Mouse (Mus musculus) embryonic facial prominence, embryonic 11.5 days (tissue): ENCODE results near the gene Rsph9. TPM values are rescaled to one million over a fixed set of nuclear protein-coding genes. Genes with fewer than 3 reads are reported as not detected.

Experiments
- ATAC-seq: fragments of 200-750 bp; cut with Nextera tagmentation; replicated peaks from 2 replicates; pipeline ENCODE4 v1.8.0; 2017; ENCODE audit warnings: low read depth; ENCODE audit not compliant: insufficient number of reproducible peaks, low FRiP score, low TSS enrichment
- DNase-seq: peaks from one replicate; pipeline ENCODE4 v3.0.0-alpha.2; 2015; ENCODE audit warnings: low spot score
- H3K27ac ChIP-seq: fragments of 300-500 bp; sonication (generic); replicated peaks from 2 replicates; pipeline ENCODE4 v1.5.1; 2014; ENCODE audit warnings: mild to moderate bottlenecking, low read depth, low read length, control low read depth
- H3K27me3 ChIP-seq: fragments of 300-500 bp; sonication (generic); 2 replicates; pipeline ENCODE4 v1.6.1; 2014; ENCODE audit warnings: mild to moderate bottlenecking, low read length, moderate library complexity, mixed read lengths; ENCODE audit not compliant: control insufficient read depth, insufficient read depth
- H3K36me3 ChIP-seq: fragments of 300-500 bp; sonication (generic); replicated peaks from 2 replicates; pipeline ENCODE4 v1.6.1; 2014; ENCODE audit warnings: low read depth, mild to moderate bottlenecking, low read length, moderate library complexity, mixed read lengths; ENCODE audit not compliant: control insufficient read depth, insufficient read depth
- H3K4me1 ChIP-seq: fragments of 300-500 bp; sonication (generic); 2 replicates; pipeline ENCODE4 v1.6.1; 2014; ENCODE audit warnings: low read length, mixed read lengths; ENCODE audit not compliant: control insufficient read depth, insufficient read depth
- H3K4me2 ChIP-seq: fragments of 300-500 bp; sonication (generic); 2 replicates; pipeline ENCODE4 v1.6.1; 2014; ENCODE audit warnings: low read depth, mild to moderate bottlenecking, control low read depth, low read length, moderate library complexity
- H3K4me3 ChIP-seq: fragments of 300-500 bp; sonication (generic); 2 replicates; pipeline ENCODE4 v1.5.1; 2014; ENCODE audit warnings: low read depth, low read length, control low read depth
- H3K9ac ChIP-seq: fragments of 300-500 bp; sonication (generic); replicated peaks from 2 replicates; pipeline ENCODE4 v1.6.1; 2014; ENCODE audit warnings: mild to moderate bottlenecking, control low read depth, low read length
- H3K9me3 ChIP-seq: fragments of 300-500 bp; sonication (generic); replicated peaks from 2 replicates; pipeline ENCODE4 v1.6.1; 2016; ENCODE audit warnings: mild to moderate bottlenecking, low read length, inconsistent platforms, mixed read lengths; ENCODE audit not compliant: control insufficient read depth
- WGBS: fragments of 180-500 bp; shearing (Covaris S2); extraction: QIAGEN DNeasy Blood & Tissue Kit; methylation state at CpG from one replicate; pipeline ENCODE4 v1.1.7; 2014; 5-methylcytosine and 5-hydroxymethylcytosine counted together
- polyA plus RNA-seq: library from polyadenylated mRNA; unstranded; fragments of >200 nt; fragmentation: Nextera tagmentation; extraction: Ambion mirVana; gene quantifications from 2 replicates; pipeline ENCODE4 v1.2.1, GENCODE M21; 2014

Gene Rsph9
- polyA plus RNA-seq, 1 experiment from 2014 or later, result 12.5 TPM

DNA sequence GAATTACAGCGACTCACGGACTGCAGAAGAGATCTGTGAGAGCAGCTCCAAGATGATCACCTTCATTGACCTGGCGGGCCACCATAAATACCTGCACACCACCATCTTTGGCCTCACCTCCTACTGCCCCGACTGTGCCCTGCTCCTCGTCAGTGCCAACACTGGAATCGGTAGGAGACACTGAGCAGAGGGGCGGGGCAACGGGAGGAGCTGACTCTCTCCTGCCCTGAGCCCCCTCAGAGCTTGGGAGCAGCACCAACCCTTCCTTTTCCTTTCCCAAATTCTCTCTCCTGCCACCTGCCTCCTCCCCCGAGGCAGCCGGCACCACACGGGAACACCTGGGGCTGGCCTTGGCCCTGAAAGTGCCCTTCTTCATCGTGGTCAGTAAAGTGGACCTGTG is 21.4 kb upstream of the Rsph9 start:
- 82% methylated on average over 12 of the region's 12 CpGs for WGBS
- peaks cover 5% of the 10 kb centered on the region for H3K36me3 ChIP-seq
- H3K4me1 ChIP-seq, result no peaks in the 10 kb centered on the region
- no peak overlapping the region for H3K9ac ChIP-seq
- H3K9me3 ChIP-seq, result no peaks in the 10 kb centered on the region
- DNase-seq, result no peak
- no peak overlapping the region for H3K27ac ChIP-seq
- ATAC-seq, result no peak
- H3K27me3 ChIP-seq, result no peaks in the 10 kb centered on the region
- no peak overlapping the region for H3K4me2 ChIP-seq
- H3K4me3 ChIP-seq, result no peak overlapping the region

DNA sequence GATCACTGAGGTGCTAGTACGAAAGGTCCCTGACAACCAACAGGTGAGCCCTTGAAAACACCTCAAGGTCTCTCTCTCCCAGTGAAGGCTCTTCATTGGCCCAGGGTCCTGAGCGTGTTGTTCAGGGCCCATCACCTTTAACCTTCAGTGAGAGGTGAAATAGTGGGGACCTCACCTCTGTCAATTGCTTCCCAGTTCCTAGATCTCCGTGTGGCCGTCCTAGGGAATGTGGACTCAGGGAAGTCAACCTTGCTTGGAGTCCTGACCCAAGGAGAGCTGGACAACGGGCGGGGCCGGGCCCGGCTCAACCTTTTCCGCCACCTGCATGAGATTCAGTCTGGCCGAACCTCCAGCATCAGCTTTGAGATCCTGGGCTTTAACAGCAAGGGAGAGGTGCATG is 20.8 kb upstream of the Rsph9 start:
- no peaks in the 10 kb centered on the region for H3K9me3 ChIP-seq
- DNase-seq (no peak), ATAC-seq (no peak)
- H3K36me3 ChIP-seq, result peaks cover 5% of the 10 kb centered on the region
- H3K27ac ChIP-seq, result no peak overlapping the region
- 96% methylated on average over 10 of the region's 10 CpGs for WGBS
- no peaks in the 10 kb centered on the region for H3K4me1 ChIP-seq
- no peaks in the 10 kb centered on the region for H3K27me3 ChIP-seq
- no peak overlapping the region for H3K4me3 ChIP-seq
- no peak overlapping the region for H3K9ac ChIP-seq
- H3K4me2 ChIP-seq, result no peak overlapping the region

DNA sequence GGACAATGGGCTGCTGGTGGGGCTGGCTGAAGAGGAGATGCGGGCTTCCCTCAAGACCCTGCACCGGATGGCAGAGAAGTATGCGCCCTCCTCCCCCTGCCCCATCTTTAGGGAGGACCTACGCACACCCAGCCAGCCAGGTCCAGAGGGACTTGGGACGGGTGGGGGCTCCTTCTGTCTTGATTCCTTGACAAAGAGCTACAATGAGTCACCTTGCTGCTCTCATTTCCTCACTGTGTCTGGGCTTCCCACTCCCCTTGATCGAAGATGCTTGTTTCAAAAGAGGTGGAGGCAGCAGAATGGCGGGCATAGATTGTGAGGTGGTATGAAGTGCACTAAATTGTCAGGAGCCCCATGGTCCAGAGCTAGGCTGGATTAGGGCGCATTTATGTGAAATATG is 20.3 kb upstream of the Rsph9 start:
- H3K27ac ChIP-seq, result no peak overlapping the region
- no peak overlapping the region for H3K4me2 ChIP-seq
- no peaks in the 10 kb centered on the region for H3K9me3 ChIP-seq
- ATAC-seq (no peak), DNase-seq (no peak)
- 90% methylated on average over 8 of the region's 8 CpGs for WGBS
- H3K9ac ChIP-seq, result no peak overlapping the region
- no peak overlapping the region for H3K4me3 ChIP-seq
- peaks cover 5% of the 10 kb centered on the region for H3K36me3 ChIP-seq
- H3K27me3 ChIP-seq, result no peaks in the 10 kb centered on the region
- no peaks in the 10 kb centered on the region for H3K4me1 ChIP-seq

DNA sequence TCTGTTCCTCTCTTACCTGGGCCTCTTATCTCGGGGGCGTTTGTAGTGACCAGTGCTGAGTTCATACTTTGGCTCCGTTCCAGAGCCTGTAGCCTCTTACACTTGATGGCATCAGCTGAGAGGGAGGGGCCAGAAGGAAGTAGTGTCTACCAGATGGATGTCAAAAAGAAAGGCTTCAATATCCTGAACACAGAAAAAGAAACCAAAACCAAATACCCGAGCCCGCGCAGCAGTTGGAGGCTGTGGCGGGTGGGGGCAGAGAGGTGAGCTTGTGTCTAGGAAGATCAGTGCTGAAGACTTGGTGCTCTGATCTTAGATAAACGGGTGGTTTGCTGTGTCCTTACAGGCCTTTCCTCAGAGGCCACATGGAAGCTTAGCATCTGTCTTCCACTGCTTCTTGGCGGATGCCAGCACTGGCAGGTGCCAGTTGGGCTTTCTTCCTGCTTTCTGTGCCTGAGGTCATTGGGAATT is 19.0 kb upstream of the Rsph9 start:
- no peak overlapping the region for H3K4me3 ChIP-seq
- H3K9ac ChIP-seq, result no peak overlapping the region
- no peaks in the 10 kb centered on the region for H3K9me3 ChIP-seq
- no peaks in the 10 kb centered on the region for H3K27me3 ChIP-seq
- H3K4me2 ChIP-seq, result no peak overlapping the region
- ATAC-seq (no peak), DNase-seq (no peak)
- peaks cover 5% of the 10 kb centered on the region for H3K36me3 ChIP-seq
- H3K27ac ChIP-seq, result no peak overlapping the region
- no peaks in the 10 kb centered on the region for H3K4me1 ChIP-seq
- WGBS, result 89% methylated on average over 9 of the region's 9 CpGs

DNA sequence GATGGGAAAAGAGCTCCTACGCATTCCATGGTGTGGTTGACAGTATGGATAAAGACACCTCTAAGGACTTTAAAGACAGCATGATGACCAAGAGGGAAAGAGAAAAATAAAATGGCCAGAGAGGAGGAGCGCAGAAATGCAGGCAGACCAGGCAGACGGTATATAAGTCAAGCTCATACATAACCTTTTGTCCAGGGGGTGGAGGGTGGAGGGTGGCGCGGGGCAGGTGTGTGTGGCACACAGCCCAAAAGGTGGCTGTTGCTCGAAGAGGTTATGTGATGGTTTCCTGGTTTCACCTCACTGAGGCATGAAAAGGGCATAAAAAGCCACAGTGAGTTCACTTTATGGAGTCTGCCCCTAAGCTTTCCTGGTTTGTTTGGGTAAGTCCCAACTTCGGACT is 18.5 kb upstream of the Rsph9 start:
- H3K4me1 ChIP-seq, result no peaks in the 10 kb centered on the region
- DNase-seq, result no peak
- H3K27ac ChIP-seq, result no peak overlapping the region
- 96% methylated on average over 7 of the region's 7 CpGs for WGBS
- no peak overlapping the region for H3K4me3 ChIP-seq
- no peak overlapping the region for H3K4me2 ChIP-seq
- no peak overlapping the region for H3K9ac ChIP-seq
- no peaks in the 10 kb centered on the region for H3K27me3 ChIP-seq
- no peak for ATAC-seq
- H3K36me3 ChIP-seq, result peaks cover 1% of the 10 kb centered on the region
- H3K9me3 ChIP-seq, result no peaks in the 10 kb centered on the region

DNA sequence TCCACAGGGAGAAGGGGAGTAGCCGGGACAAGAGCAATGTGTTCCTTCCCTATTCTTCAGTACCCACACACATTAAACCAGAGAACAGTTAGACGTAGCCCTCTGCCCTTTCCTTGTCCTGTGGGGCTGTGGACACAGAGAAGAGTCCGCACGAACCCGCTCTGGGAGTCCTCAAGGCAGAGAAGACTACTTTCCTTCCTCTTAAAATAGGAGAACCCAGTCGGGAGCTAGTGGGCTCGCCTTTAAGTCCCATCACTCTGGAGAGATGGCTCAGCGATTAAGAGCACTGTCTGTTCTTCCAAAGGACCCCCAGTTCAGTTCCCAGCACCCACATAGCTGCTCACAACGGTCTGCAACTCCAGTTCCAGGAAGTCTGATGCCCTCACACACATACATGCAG is 17.7 kb upstream of the Rsph9 start:
- H3K27ac ChIP-seq, result no peak overlapping the region
- H3K4me1 ChIP-seq, result no peaks in the 10 kb centered on the region
- no peaks in the 10 kb centered on the region for H3K9me3 ChIP-seq
- peak overlapping the region; percentile 55 for H3K4me2 ChIP-seq
- H3K36me3 ChIP-seq, result no peaks in the 10 kb centered on the region; the same call in none of the 2 replicates
- peak overlapping the region; percentile 75 for H3K9ac ChIP-seq
- H3K4me3 ChIP-seq, result peak overlapping the region; percentile 71
- DNase-seq (no peak), ATAC-seq (no peak)
- no peaks in the 10 kb centered on the region for H3K27me3 ChIP-seq
- 49% methylated on average over 9 of the region's 9 CpGs for WGBS

DNA sequence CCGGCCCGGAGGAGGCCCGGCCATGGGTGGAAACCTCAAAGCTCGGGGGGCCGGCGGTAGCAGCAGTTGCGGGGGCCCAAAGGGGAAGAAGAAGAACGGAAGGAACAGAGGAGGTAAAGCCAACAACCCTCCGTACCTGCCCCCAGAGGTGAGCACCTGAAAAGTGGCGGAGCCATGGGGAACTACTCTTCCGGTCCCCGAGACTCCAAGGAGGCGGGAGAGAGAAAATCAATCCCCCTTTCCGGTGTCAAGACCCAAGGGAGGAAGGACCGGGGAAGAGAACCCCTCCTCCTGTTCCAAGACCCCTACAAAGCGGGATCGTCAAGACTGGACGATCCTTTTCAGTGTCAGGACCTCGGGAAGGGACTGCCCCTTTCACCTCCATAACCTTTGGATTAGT is 17.2 kb upstream of the Rsph9 start:
- Histone ChIP-seq H3K27ac (peak overlapping the region; percentile 53; the same call in 1 of the 2 replicates), H3K4me2 (peak overlapping the region; percentile 55), H3K9me3 (no peaks in the 10 kb centered on the region), H3K4me3 (peak overlapping the region; percentile 71), H3K27me3 (no peaks in the 10 kb centered on the region), H3K9ac (peak overlapping the region; percentile 75), H3K36me3 (no peaks in the 10 kb centered on the region; the same call in none of the 2 replicates), H3K4me1 (no peaks in the 10 kb centered on the region)
- 0% methylated on average over 19 of the region's 19 CpGs for WGBS
- ATAC-seq, result peak; percentile 19
- peak; percentile 63 for DNase-seq

DNA sequence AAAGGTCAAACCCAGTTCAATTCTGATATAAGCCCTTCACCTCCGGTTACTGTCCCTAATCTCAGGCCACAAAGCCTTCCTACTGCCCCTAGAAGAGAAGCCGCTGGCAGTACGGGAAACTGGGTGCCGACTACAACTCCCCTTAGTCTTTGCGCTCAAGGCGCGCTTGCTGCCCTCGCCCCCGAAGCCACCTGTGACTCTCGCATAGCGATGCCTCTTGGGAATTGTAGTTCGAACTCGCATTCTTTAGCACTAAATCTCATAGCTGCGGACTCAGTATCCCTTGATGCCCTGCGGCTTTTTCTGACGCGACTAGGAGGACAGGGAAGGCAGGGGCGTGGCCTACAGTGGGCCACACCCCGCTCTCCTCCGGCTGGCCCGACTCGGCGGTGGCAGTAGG is 16.7 kb upstream of the Rsph9 start, which contains the start of gene Gtpbp2:
Gene Gtpbp2 (plus strand): TSS at position 347 of the 400 bp plus-strand sequence.
- Histone ChIP-seq H3K4me3 (peak within 1 kb of the TSS; percentile 71), H3K9ac (peak within 1 kb of the TSS; percentile 75), H3K27ac (peak within 1 kb of the TSS; percentile 73), H3K9me3 (no peaks in the 10 kb centered on the region), H3K27me3 (no peaks in the 10 kb centered on the region), H3K4me1 (no peaks in the 10 kb centered on the region), H3K36me3 (no peaks in the 10 kb centered on the region; the same call in none of the 2 replicates), H3K4me2 (peak within 1 kb of the TSS; percentile 81)
- DNase-seq, result peak; percentile 100
- peak; percentile 92 for ATAC-seq
- WGBS, result 1% methylated on average over 22 of the region's 23 CpGs
